Mouse (Mus musculus): ENCODE data around the gene Acad10.
"Not testable (repeated sequence)": the region's sequence is repeated elsewhere in the genome, so short reads cannot be mapped to it uniquely, and the experiment has no call there.

Gene Acad10

DNA sequence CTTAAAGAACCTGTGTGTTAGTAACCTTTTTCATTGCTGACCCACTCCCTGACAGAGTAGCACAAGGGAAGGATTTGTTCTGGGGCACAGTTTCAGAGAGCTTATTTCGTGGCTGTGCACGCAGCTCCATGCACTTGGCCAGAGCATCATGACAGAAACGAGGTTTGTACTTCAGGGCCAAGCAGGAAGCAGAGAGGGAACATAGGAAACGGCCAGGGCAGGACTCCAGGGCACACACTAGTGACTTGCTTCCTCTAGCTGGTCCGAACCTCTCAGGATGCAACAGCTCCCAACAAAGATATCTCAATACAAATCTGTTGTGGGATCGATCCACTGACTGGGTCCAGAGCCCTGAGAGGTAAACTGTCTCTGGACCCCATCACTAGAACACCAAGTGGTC lies 3.4 kb downstream of the Acad10 start:
- DNase-seq, result not testable (repeated sequence)

DNA sequence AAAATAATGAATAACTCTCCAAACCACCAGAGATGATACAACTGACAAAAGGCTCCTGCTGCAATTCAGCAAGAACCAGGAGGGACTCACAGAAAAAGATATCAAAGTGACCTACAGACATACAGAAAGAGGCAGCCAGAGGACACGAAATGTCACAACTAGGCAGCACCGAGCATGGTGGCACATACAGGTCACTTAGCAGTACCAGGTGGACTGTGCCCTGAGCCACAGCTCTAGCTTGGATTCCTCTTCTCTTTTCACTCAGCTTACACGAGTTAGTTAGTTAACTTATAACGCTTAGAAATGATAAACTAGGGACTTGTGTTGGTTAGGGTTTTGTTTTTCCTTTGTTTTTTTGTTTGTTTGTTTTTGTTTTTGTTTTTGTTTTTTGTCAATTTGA lies 5.8 kb downstream of the Acad10 start:
- no peak for DNase-seq

DNA sequence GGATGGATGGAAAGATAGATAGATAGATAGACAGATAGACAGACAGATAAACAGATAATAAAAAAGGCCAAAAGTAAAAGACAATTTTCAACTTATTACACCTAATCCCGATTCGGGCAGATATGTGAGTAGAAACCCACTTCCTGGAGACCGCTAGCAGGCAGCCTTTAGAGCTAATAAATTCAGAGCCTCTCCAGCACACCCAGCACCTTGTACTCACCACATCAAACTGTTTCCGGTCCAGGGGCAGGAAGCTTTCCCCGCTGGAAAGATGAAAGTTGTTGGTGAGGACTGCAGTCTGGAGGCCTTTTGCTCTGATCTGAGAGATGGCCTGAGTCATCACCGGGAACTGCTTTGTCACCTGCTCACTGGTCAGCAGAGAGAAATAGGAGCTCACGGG lies 11.2 kb downstream of the Acad10 start:
- no peak for DNase-seq

DNA sequence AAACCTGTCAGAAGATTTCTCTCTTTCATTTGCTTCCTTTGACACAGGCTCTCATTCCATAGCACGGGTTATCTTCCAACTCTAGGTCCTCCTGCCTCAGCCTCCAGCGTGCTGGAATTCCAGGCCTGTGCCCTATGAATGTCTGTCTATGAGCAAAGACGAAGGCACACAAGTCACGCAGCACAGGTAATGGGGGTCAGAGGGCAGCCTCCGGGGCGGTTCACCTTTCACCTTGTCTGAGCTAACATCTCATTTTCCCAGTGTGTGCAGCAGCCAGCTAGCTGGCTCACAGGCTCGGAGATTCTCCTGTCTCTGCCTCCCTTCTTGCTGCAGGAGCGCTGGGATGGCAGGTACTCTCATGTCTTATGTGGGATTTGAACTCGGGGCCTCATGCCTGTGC lies 20.7 kb downstream of the Acad10 start:
- DNase-seq, result no peak

DNA sequence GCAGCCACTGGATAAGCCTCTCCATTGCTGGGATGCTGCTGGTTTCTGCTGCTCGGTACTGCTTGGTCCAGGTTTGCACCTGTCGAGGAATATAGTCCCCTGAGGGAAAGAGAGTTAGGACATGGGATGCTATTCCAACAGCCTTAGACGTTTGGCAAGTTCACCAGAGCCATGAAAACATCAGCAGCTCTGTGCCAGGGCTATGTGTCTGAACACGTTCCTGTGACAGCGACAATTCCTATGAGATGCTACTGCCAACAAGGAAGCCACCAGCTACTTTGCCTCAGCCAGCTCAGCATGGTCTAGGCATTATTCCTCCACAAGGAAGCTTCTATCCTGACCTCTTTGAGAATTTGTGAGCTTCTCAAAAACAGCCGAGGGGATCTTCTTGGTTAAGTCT lies 23.0 kb downstream of the Acad10 start:
- no peak for DNase-seq

DNA sequence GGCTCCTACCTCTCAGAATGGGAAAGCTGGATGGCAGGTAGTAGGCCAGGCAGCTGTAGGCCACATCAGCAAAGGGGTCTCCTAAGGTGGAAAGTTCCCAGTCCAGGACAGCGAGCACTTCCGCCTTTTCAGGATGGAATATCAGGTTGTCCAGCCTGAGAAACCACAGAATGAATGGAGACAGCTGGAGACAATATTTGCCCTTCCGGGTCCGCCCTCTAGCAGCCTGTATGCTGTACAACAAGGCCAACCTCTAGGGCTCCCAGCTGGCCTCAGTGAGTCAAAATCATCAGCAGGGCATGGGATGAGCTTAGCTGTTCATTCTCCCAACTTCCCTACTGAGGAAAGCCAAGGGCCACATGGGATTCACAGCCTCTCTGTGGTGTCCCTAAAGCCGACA lies 25.6 kb downstream of the Acad10 start:
- no peak for DNase-seq

DNA sequence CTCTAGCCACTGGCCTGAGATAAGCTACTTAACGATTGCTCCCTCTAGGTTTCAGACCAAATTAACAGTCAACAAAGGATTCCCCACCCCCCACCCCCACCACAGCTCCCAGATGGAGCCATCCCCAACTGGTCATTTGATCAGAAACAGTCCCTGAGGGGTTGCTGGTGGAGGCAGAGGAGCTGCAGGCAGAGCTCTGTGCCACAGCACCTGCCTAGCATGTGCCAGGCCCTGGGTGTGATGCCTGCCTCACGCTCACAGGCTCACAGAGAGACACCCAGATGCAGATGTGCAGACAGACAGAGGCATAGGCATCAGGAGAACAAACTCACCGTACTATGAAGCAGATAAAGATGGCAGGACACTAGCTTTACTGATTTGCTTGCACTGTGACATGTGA lies 27.5 kb downstream of the Acad10 start:
- no peak for DNase-seq

DNA sequence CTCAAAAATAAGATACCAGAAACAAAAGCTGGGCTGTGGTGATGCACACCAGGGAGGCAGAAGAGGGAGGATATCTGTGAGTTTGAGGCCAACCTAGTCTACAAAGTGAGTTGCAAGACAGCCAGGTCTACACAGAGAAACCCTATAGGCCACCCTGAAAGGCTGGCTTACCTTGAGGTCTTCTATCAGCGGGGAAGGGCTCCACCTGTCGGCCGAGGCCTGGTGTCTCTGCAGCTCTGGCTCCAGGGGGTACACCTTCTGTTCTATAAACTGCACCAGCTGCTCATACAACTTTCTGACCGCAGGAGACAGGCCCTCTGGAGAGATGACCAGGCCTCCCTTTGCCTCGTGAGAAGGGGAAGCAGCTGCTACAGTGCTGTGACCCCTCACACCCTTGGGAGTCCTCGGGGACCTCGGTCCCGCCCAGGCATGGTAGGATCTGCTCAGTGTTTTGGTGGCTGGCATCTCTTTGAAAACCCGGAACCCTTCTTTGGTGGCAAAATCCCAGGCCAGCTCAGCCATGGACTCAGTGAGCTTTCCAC lies 29.1 kb downstream of the Acad10 start:
- not testable (repeated sequence) for DNase-seq

DNA sequence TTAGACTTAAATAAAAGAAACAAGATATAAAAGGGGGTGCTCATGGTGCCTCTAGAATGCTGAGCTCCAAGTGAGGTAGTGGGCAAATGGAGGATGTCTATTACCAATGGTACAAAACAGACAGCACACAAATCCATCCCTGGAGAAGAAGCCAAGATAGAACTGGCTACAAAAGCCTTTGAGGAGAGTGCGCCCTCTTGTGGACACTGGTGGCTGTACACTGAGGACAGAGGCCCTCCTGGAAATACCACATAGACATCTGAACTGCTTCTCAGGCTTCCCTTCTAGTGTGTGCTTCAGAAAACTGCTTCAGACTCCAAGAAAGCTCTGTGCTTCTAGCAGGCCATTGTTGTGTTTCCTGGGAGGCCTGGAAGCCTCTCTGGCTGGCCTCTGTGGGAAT lies 32.4 kb downstream of the Acad10 start:
- peak; percentile 59 for DNase-seq

DNA sequence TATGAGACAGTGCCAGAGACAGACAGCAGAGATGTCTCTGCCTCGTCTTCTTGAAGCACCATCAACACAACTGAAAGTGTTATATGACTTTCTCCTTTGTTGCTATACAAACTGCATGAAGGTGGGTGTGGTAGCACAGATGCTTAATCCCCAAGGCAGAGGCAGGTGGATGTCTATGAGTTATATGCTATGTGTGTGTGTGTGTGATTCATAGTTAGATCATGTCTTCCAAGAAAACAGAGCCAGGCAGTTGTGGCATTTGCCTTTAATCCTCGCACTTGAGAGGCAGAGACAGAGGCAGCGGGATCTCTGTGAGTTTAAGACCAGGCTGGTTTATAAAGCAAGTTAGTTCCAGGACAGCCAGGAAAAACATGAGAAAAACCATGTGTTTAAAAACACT lies 37.1 kb downstream of the Acad10 start:
- no peak for DNase-seq

DNA sequence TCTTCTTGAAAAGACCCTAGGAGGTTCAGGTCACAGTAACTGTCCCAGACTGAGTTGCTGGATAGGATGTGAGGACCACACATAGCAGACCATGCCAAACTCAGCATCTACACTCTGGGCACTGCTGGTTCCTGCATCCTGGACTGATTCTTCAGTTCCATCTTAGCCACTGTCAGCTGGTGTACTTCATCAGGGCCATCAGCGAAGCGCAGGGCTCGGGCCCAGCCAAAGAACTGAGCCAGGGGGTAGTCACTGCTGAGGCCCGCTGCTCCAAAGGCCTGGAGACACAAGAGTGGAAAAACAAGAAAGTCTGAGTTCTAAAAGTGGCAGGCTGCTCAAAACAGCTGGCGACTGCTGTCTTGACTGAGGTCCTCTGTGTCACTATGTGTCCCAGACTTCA lies 39.2 kb downstream of the Acad10 start:
- no peak for DNase-seq

DNA sequence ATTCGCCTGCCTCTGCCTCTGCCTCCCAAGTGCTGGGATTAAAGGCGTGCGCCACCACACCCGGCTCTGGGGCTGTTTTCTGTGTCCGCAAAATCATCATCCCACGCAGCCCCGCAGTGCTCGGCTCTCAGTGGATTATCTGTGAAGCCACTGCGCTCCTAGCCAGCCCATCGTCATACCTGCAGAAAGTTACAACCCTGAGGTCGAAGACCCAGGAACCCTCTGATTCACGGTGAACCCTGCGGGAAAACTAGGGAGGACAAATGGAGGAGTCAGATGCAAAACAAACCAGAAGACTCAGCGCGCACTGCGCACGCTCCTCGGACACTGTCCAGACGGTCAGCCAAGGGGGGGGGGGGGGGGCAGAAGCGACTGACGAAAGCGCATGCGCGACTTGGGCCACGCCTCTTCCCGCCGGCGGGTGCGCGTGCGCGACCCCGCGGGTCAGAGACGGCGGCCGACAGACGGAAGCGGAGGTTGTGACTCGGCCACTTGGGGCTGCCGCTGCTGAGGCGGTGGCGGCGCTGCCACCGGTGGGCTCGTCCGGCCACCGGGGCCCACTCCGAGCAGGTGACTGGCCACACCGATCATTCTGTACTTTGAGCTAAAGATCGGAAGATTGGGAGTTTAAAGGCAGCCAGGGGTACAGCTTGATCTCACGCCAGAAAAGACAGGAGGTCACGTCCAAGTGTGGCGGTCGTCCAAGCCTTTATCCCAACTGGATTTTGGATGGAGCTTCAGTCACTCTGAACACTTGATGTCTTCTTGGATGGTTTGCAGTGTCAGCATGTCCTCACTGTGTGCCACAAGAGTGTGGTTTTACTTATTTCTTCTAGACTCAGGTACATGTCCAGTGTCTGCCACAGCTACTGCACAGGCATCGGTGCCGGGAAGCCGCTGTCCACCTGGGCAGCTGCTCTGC lies 41.5 kb downstream of the Acad10 start, which contains the start of gene Acad12:
Gene Acad12 (minus strand): TSS at position 347 of the 922 bp plus-strand sequence.
- DNase-seq, result peak; percentile 89

DNA sequence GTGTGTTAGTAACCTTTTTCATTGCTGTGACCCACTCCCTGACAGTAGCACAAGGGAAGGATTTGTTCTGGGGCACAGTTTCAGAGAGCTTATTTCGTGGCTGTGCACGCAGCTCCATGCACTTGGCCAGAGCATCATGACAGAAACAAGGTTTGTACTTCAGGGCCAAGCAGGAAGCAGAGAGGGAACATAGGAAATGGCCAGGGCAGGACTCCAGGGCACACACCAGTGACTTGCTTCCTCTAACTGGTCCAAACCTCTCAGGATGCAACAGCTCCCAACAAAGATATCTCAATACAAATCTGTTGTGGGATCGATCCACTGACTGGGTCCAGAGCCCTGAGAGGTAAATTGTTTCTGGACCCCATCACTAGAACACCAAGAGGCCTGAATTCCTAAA lies 45.4 kb downstream of the Acad10 start:
- not testable (repeated sequence) for DNase-seq

DNA sequence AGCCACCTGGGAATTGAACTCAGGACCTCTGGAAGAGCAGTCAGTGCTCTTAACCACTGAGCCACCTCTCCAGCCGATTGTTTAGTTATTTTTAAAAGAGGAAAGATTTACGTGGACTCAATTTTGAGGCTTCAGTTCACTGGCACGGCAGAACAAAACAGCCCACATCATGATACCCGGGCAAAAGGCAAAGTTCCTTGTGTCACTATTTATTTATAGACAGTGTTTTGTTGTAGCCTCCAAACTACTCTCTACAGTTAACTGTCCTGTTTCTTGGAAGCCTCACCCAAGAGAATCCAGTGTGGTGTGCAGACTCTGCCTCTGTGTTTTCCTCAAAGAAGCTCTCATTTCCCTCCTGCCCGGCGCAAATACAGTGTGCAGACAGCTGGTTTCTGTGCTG lies 48.3 kb downstream of the Acad10 start:
- DNase-seq, result no peak

DNA sequence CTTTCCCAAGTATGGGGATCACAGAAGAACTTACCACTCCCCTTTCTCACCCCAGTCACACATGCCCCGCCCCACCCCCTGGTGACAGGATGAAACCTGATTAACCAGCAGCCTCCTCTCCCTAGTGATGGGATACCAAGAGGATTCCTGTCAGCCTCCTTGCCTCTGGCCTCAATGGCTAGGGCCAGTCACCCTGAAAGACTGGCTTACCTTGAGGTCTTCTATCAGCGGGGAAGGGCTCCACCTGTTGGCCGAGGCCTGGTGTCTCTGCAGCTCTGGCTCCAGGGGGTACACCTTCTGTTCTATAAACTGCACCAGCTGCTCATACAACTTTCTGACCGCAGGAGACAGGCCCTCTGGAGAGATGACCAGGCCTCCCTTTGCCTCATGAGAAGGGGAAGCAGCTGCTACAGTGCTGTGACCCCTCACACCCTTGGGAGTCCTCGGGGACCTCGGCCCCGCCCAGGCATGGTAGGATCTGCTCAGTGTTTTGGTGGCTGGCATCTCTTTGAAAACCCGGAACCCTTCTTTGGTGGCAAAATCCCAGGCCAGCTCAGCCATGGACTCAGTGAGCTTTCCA lies 50.7 kb downstream of the Acad10 start:
- not testable (repeated sequence) for DNase-seq

DNA sequence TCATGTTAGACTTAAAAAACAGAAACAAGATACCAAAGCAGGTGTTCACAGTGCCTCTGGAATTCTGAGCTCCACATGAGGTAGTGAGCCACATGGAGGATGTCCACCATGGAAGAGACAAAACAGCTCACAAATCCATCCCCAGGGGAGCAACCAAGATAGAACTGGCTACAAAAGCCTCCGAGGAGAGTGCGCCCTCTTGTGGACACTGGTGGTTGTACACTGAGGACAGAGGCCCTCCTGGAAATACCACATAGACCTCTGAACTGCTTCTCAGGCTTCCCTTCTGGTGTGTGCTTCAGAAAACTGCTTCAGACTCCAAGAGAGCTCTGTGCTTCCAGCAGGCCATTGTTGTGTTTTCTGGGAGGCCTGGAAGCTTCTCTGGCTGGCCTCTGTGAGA lies 54.2 kb downstream of the Acad10 start:
- peak; percentile 57 for DNase-seq

DNA sequence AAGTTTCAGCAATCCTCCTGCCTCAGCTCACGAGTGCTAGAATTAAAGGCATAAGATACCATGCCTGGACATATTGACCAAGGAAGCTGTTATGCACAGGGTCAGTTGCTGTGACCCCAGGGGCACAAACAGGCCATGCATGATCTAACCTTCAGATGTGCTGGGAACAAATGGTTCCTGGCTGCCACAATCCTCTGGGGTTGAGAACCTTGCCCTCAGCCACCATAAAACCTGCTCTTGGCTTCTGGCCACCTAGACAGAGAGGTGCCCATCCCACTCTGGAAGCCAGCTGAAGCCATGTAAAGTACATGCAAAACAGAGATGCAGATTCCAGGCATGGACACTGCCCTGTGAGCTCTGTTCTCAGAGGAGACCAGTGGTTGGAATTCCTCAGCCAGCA lies 56.5 kb downstream of the Acad10 start:
- DNase-seq, result not testable (repeated sequence)

DNA sequence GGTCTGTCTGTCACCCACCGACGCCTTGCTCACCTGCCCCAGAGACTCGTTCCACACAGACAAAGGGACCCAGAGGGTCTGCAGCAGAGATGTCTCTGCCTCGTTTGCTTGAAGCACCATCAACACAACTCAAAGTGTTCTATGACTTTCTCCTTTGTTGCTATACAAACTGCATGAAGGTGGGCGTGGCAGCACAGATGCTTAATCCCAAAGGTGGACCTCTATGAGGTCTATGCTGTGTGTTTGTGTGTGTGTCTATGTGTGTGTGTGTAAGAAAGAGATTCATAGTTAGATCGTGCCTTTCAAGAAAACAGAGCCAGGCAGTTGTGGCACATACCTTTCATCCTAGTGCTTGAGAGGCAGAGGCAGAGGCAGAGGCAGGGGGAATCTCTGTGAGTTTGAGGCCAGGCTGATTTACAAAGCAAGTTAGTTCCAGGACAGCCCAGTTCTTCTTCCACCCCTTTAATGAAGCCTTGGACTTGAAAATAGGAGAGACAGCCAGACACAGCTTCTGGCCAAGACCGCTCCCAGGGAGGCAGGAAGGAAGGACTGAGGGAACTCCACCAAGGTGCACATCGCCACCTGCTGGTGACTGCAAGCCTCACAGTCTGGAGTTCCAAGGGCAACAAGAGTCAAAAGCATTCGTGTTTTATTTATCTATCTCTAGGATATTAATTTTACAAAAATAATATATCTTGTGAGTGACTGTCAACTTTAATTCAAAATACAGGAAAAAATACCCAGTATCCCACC lies 58.6 kb downstream of the Acad10 start:
- peak; percentile 83 for DNase-seq

DNA sequence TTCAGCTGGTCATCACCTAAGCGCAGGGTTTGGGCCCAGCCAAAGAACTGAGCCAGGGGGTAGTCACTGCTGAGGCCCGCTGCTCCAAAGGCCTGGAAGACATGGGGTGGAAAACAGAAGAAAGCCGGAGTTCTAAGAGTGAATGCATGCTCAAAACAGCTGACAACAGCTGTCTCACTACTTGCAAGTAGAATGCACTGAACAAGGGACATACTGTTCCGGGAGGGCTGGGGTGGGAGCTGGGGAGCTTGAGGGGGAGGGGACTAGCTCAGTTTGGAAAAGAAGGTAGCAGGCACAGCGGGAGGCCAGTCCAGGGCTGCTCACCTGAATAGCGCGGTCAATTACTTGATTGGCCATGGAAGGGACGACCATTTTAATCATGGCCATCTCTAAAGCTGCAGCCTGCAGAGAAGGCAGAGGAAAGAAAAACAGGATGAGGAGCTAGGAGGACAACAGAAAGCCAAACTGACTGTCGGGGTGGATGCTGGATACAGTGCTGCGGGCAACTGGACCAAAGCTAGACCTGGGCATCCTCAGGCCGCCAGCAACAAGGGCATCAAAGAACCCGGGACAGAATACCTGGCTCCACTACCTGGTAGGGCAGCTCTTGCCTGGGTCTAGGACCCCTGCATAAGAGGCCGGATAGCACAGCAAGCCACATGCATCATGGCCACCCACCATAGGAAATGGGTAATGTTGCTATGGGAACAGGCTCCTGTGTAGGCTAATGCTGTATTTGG lies 61.3 kb downstream of the Acad10 start:
- no peak for DNase-seq

DNA sequence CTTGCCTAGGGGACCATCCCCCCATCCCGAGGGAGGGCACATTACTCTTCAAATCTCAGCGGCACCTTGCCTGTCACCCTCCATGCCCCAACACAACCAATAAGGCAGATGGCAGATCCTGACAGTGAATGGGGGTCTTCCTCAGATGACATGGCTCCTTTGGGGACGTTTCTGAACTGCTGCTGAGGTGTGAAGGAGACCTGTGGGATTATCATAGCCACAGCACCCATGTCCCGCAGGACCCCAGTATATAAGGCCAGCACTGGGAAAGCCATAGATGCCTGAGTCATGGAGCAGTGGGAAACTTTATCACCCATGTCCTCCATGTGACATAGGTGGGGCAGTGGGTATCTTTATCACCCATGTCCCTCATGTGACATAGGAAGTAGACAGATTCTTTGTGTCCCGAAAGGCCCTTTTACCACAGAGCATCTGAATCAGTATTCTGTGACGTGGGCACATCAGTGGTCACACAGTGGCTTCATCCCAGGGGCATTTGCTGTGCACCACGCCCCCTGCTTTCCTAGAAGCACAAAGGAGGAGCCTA lies 62.2 kb downstream of the Acad10 start:
- no peak for DNase-seq

DNA sequence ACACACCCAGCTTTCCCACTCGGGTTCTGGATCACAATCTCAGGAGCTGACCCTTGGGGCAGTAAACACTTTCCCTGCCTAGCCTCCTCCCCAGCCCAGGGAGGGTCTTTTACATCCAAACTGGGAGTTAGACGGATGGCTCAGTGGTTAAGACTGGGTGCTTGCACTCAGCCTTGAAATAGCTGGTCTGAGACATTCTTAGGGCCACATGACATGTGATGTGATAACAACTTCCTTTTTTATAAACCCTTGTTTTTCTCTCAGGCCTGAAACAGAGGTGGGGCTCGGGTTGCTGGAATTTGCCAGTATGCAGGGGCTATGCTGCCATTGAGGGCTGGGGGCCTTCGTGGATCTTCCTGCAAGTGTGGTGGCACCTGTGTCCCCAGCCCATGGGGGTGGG lies 63.0 kb downstream of the Acad10 start:
- no peak for DNase-seq

DNA sequence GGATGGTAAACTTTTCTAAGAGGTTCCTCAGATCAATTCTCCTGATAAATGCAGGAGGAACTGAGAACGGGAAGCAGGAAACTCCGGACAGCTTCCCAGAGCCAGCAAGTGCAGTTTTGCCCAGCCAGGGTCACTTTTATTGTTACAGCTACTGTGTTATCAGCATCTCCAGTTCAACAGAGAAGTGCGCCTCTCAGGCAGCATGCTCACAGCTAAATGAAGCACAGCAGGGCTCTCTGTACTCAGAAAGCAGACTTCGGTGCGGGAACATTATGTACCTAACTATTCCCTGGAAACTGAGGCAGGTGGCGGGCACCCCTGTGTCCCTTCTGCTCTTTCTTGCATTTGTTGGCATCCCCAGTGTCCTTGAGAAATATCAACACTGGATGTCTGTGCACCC lies 64.1 kb downstream of the Acad10 start:
- no peak for DNase-seq

All from cerebellum, adult 9-11 months (tissue).